Mouse (Mus musculus) E14TG2a.4 (cell line): Measurements from ENCODE around the gene Zfp583.

Source experiments
- CTCF ChIP-seq: conservative IDR thresholded peaks from 2 replicates; pipeline ENCODE4 v1.5.1; 2014; ENCODE audit warnings: low read length
- NANOG ChIP-seq: IDR thresholded peaks from 2 replicates; pipeline ENCODE4 v1.6.1; 2014; ENCODE audit warnings: borderline replicate concordance, low read length, mixed read lengths
- POU5F1 ChIP-seq: IDR thresholded peaks from 2 replicates; pipeline ENCODE4 v1.6.1; 2014; ENCODE audit warnings: low read length, borderline replicate concordance

- TF ChIP-seq CTCF (no peak), NANOG (no peak), POU5F1 (no peak)
Measured at GRCm38 (mm10) chr7:6367185-6367584, 36.1 kb upstream of the Zfp583 start.
